ENCODE assay signal across 21 mouse cellular contexts in the genomic region with DNA sequence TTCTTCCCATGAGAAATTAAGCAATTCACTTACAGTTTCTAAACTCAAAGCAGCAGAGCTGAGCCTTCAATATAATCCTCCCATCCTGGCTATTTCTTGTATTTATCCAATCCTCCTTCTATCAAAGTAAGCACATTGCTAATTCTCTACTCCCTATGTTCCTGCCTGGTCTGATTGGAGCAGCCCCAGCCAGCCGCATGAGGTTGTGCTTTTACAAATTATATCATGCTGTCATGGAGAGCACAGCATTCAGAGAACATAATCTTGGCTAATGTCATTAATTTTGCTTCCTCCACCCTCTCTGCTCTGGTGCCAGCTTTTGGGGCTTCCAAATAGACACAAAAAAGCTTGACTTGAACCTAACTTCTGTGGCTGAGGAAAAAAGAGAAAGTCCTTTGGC.
DNase-seq lines count a peak whose midpoint lies in the region; ATAC-seq and TF ChIP-seq lines count a peak whose summit lies in the region.
"Had no signal": no experiment of that assay in that cellular context is flagged by ENCODE, and none has a peak within 500 bp of the region (broad histone marks: within the 10 kb centered on the region; RNA-seq: fewer than 3 reads in every experiment).

No protein-coding gene starts in this region.

- no peaks in the 10 kb centered on the region for H3K36me3 ChIP-seq in hindbrain, embryonic 16.5 days (ENCODE audit: control insufficient read depth, insufficient read depth, low read length)
- H3K36me3 ChIP-seq in hindbrain, embryonic 13.5 days, result no peaks in the 10 kb centered on the region
- no peaks in the 10 kb centered on the region for H3K36me3 ChIP-seq in lung, embryonic 14.5 days (ENCODE audit: insufficient read depth)
- H3K36me3 ChIP-seq: embryonic facial prominence, embryonic 13.5 days; hindbrain, embryonic 15.5 days; liver, embryonic 13.5 days; lung, embryonic 15.5 days had no signal

- no peaks in the 10 kb centered on the region for H3K4me1 ChIP-seq in hindbrain, embryonic 16.5 days (ENCODE audit: control insufficient read depth, insufficient read depth, low read depth, low read length)
- no peaks in the 10 kb centered on the region for H3K4me1 ChIP-seq in hindbrain, embryonic 13.5 days (replicated peaks)
- H3K4me1 ChIP-seq in lung, embryonic 14.5 days (ENCODE audit: insufficient read depth), result no peaks in the 10 kb centered on the region
- H3K4me1 ChIP-seq: embryonic facial prominence, embryonic 13.5 days; hindbrain, embryonic 15.5 days; liver, embryonic 13.5 days; lung, embryonic 15.5 days had no signal

- H3K27me3 ChIP-seq in hindbrain, embryonic 16.5 days (replicated peaks; ENCODE audit: control insufficient read depth, insufficient read depth, low read length), result no peaks in the 10 kb centered on the region
- no peaks in the 10 kb centered on the region for H3K27me3 ChIP-seq in hindbrain, embryonic 13.5 days
- H3K27me3 ChIP-seq in lung, embryonic 14.5 days (ENCODE audit: insufficient read depth, low read length), result no peaks in the 10 kb centered on the region
- H3K27me3 ChIP-seq: embryonic facial prominence, embryonic 13.5 days; hindbrain, embryonic 15.5 days; liver, embryonic 13.5 days; lung, embryonic 15.5 days had no signal

- 43% methylated on average over 1 of the region's 1 CpGs for WGBS in hindbrain, embryonic 16.5 days
- WGBS in hindbrain, embryonic 13.5 days, result 71% methylated on average over 1 of the region's 1 CpGs
- 60% methylated on average over 1 of the region's 1 CpGs for WGBS in lung, embryonic 14.5 days

- H3K9me3 ChIP-seq in hindbrain, embryonic 16.5 days (ENCODE audit: control insufficient read depth, low read length), result no peaks in the 10 kb centered on the region
- no peaks in the 10 kb centered on the region for H3K9me3 ChIP-seq in hindbrain, embryonic 13.5 days
- no peaks in the 10 kb centered on the region for H3K9me3 ChIP-seq in lung, embryonic 14.5 days (ENCODE audit: low read depth, low read length)
- H3K9me3 ChIP-seq: embryonic facial prominence, embryonic 13.5 days; hindbrain, embryonic 15.5 days; liver, embryonic 13.5 days; lung, embryonic 15.5 days had no signal

- no peak overlapping the region for H3K9ac ChIP-seq in hindbrain, embryonic 16.5 days (ENCODE audit: low read depth, low read length)
- H3K9ac ChIP-seq in hindbrain, embryonic 13.5 days, result no peak overlapping the region
- H3K9ac ChIP-seq in lung, embryonic 14.5 days, result no peak overlapping the region
- H3K9ac ChIP-seq: embryonic facial prominence, embryonic 13.5 days; hindbrain, embryonic 15.5 days; liver, embryonic 13.5 days; lung, embryonic 15.5 days had no signal

- H3K4me2 ChIP-seq in hindbrain, embryonic 16.5 days (ENCODE audit: low read length), result no peak overlapping the region
- H3K4me2 ChIP-seq in hindbrain, embryonic 13.5 days, result no peak overlapping the region
- H3K4me2 ChIP-seq in lung, embryonic 14.5 days, result no peak overlapping the region
- H3K4me2 ChIP-seq: embryonic facial prominence, embryonic 13.5 days; hindbrain, embryonic 15.5 days; liver, embryonic 13.5 days; lung, embryonic 15.5 days had no signal

- TF ChIP-seq CTCF in lung, embryonic 14.5 days (IDR thresholded peaks at IDR 0.05; ENCODE audit: low read depth), result no peak

- peak; percentile 8 for DNase-seq in adrenal gland, postnatal 14 days
- DNase-seq in adrenal gland, postnatal 4 days (ENCODE audit: low spot score in 2 of 2), result no peak
- peak; percentile 2 for DNase-seq in lung, embryonic 14.5 days
- no peak for DNase-seq in lung, adult 18-20 months
- peak; percentile 21 for DNase-seq in layer of hippocampus, adult 9-11 months
- no peak for DNase-seq in embryo, embryonic 9.5 days (ENCODE audit: extremely low spot score)
- DNase-seq: cerebellum, adult 9-10 months; gastrocnemius, postnatal 36 days; kidney, postnatal 25 days; liver, embryonic 13.5 days; thymus, adult 18-20 months; thymus, postnatal 36 days had no signal

- H3K27ac ChIP-seq in hindbrain, embryonic 16.5 days (ENCODE audit: low read depth, low read length), result no peak overlapping the region
- no peak overlapping the region for H3K27ac ChIP-seq in hindbrain, embryonic 13.5 days
- no peak overlapping the region for H3K27ac ChIP-seq in lung, embryonic 14.5 days (ENCODE audit: low read depth)
- H3K27ac ChIP-seq: embryonic facial prominence, embryonic 13.5 days; hindbrain, embryonic 15.5 days; liver, embryonic 13.5 days; lung, embryonic 15.5 days; macrophage had no signal

- ATAC-seq in hindbrain, embryonic 16.5 days, result peak; percentile 64; the same call in 1 of the 2 replicates
- no peak for ATAC-seq in hindbrain, embryonic 13.5 days (ENCODE audit: low FRiP score)
- ATAC-seq in lung, embryonic 14.5 days (ENCODE audit: insufficient read depth), result no peak
- ATAC-seq: CD4-positive, CD25-positive, alpha-beta regulatory T cell, adult 4 months; intestine, embryonic 16.5 days had no signal

- H3K4me3 ChIP-seq in hindbrain, embryonic 16.5 days (ENCODE audit: low read length), result no peak overlapping the region
- no peak overlapping the region for H3K4me3 ChIP-seq in hindbrain, embryonic 13.5 days
- H3K4me3 ChIP-seq in lung, embryonic 14.5 days (ENCODE audit: low read depth, low read length), result no peak overlapping the region
- H3K4me3 ChIP-seq: embryonic facial prominence, embryonic 13.5 days; erythroblast, embryonic 14.5 days; hindbrain, embryonic 15.5 days; liver, embryonic 13.5 days; lung, embryonic 15.5 days had no signal

Comparison
In these comparisons a context has a peak if more than half of its experiments do, and no peak if none do; other contexts are left out.
1. DNase-seq: peak in adrenal gland, postnatal 14 days (single experiment), lung, embryonic 14.5 days (single experiment) and layer of hippocampus, adult 9-11 months (single experiment); none in adrenal gland, postnatal 4 days (0 of 2), lung, adult 18-20 months (0 of 2) and embryo, embryonic 9.5 days (single experiment).